Mouse (Mus musculus) urinary bladder, postnatal 14 days (tissue): ENCODE measurements around the gene Spata4.
A peak's percentile ranks its signal among the peaks of the same experiment; 100 is the strongest.
"Not testable (repeated sequence)": the region's sequence is repeated elsewhere in the genome, so short reads cannot be mapped to it uniquely, and the experiment has no call there.

Experiments used
- DNase-seq: peaks from one replicate; pipeline ENCODE4 v3.0.0; 2021; ENCODE audit warnings: low spot score

Gene Spata4

GRCm38 (mm10) chr8:54600671-54601251, at the start of gene Spata4:
TSS of gene Spata4 (plus strand) at chr8:54600781.
- DNase-seq: peak; percentile 16

- no peak for DNase-seq
Observed at GRCm38 (mm10) chr8:54554921-54555320, 45.7 kb upstream of the Spata4 start.

- no peak for DNase-seq
Observed at GRCm38 (mm10) chr8:54562137-54562536, 38.4 kb upstream of the Spata4 start.

GRCm38 (mm10) chr8:54565181-54565580, 35.4 kb upstream of the Spata4 start:
- DNase-seq: no peak

- no peak for DNase-seq
Observed at GRCm38 (mm10) chr8:54565603-54566260, 34.8 kb upstream of the Spata4 start.

GRCm38 (mm10) chr8:54567168-54567567, 33.4 kb upstream of the Spata4 start:
- DNase-seq: no peak

- DNase-seq: no peak
Observed at GRCm38 (mm10) chr8:54570618-54571609, 29.7 kb upstream of the Spata4 start.

GRCm38 (mm10) chr8:54581436-54581835, 19.1 kb upstream of the Spata4 start:
- no peak for DNase-seq

GRCm38 (mm10) chr8:54582886-54583285, 17.7 kb upstream of the Spata4 start:
- DNase-seq: no peak

GRCm38 (mm10) chr8:54594634-54595033, 5.9 kb upstream of the Spata4 start:
- no peak for DNase-seq

- no peak for DNase-seq
Observed at GRCm38 (mm10) chr8:54596051-54596450, 4.5 kb upstream of the Spata4 start.

- no peak for DNase-seq
Observed at GRCm38 (mm10) chr8:54596940-54597339, 3.6 kb upstream of the Spata4 start.

GRCm38 (mm10) chr8:54597386-54597785, 3.2 kb upstream of the Spata4 start:
- no peak for DNase-seq

- DNase-seq: no peak
Observed at GRCm38 (mm10) chr8:54603440-54603839, 2.9 kb downstream of the Spata4 start.

GRCm38 (mm10) chr8:54609336-54609735, 8.8 kb downstream of the Spata4 start:
- no peak for DNase-seq

GRCm38 (mm10) chr8:54610238-54610637, 9.7 kb downstream of the Spata4 start:
- DNase-seq: peak; percentile 19

GRCm38 (mm10) chr8:54616710-54617109, 16.1 kb downstream of the Spata4 start:
- DNase-seq: not testable (repeated sequence)

GRCm38 (mm10) chr8:54638634-54639033, 38.1 kb downstream of the Spata4 start:
- no peak for DNase-seq
